Mouse (Mus musculus): ENCODE measurements around the gene Polr1d.

The Polr1d gene

DNA sequence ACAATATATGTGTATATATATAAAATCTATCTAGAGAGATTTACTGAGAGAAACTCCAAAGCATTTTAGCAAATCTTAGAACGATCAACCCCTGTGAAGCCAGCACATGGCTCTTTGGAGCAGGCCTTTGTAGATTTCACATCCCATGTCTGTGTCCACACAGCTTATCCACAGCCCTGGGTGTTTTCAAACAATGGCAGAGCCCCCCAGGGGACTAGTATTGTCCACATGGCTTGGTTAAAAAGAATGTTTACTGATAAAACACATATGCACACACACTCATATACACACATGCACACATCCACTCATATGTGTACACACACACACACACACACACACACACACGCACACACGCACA is 58.2 kb downstream of the Polr1d start:
- DNase-seq (ENCODE audit: low read depth, low spot score): no peak

DNA sequence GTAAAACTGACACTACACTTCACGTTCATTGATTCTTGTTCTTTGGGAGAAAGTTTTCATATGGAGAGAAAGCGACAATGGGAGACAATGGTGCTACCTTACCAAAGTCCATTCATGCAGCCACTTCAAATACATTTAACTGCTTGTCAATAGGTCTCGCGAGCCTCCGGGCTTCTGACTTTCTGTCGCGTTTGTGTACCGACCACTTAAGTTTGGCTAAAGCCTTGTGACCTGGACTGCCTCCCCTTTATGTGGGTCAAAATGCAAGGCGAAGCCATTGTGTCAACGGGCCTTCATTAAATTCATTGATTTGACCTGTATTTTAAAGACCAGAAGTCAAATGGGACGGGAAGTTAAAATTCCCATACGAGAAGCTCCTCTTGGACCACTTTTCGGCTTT is 59.1 kb downstream of the Polr1d start:
- no peak for DNase-seq (ENCODE audit: low read depth, low spot score)

DNA sequence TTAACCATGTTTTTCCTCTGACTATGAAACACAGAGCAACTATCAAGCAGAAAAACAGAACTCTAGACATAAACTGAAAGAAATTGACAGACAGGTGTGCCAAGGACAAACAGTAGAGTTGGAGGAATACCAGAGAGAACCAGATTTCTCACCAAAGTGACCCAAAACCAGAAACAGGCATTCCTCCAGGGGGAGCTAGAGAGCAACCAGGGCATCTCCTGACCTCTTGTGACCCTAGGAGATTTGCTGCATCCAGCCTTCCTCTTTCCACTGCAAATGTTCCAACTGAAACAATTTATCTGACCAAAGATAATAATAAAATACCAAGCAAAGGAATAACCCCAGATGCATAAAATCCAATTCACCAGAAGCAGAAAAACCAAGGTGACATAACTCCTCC is 70.5 kb downstream of the Polr1d start:
- DNase-seq (ENCODE audit: low read depth, low spot score): peak; percentile 27

- DNase-seq (ENCODE audit: low read depth, low spot score): no peak
Measured at GRCm38 (mm10) chr5:147154806-147155371, 78.0 kb downstream of the Polr1d start.

DNA sequence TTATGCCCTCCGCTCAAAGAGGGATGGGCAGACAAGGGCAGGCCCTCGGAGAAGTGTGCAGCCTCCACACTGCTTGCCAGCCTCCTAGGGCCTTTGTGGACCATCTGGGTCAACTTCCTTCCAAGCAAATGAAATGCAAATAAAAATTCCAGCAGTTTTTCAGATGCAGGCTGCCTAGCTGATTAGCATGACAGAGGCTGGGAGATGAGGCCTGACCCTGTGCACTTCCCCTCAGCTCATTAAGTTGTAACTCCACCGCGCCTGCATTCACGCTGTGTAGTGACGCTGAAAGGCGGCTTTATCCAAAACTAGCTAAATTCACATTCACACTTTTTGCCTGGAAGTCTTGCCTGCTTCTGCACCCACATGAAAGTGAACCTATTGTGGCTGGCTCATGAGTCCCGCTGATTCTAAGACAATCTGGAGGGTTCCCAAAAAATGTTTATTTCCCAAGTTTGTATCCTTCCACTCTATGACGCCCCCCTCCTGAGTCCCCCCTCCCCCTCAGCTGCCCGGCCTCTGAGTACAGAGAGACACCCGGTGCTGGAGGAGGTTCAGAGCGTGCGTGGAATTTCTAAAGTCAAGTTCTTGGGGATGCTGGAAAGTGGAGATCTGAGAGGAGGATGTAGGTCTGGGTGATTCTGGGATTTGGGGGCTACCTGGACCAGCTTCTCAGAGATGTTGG is 78.7 kb downstream of the Polr1d start:
- DNase-seq (ENCODE audit: low read depth, low spot score): no peak

DNA sequence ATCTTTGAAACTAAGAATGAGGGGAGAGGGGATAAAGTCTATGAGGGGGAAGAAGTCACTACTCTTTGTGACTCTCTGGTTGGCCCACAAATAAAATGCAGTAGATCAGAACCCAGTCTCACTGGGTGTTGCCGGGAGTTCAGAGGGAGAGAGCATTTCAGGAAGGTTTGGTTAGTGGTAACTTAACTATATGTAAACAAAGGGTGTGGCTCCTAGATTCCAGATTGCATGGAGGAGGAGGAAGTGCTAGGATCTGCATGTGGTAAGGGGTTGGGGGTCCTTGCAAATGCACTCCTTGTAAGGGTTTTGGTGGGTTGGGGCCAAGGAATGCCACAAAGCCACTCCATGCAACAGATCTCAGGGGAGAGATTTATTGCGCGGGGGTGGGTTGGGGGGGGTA is 79.5 kb downstream of the Polr1d start:
- no peak for DNase-seq (ENCODE audit: low read depth, low spot score)

DNA sequence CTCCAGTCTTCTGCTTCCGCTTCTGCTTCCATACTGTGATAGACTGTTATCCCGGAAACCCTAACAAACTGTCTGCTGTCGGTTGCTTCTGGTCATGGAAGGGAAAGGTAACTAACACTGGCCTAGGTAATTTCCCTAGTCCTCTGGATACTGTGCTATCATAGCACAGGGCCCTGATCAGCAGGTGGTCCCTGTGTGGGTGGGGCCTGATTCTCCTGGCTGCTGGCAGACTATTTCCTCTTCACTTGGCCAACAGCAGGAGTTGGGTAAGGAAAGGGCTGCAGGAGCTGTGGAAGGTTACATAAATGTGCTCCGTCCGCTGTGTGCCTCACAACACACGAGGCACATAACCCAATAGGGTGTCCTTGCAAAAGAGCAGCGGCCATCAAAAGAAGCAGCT is 80.6 kb downstream of the Polr1d start:
- no peak for DNase-seq (ENCODE audit: low read depth, low spot score)

DNA sequence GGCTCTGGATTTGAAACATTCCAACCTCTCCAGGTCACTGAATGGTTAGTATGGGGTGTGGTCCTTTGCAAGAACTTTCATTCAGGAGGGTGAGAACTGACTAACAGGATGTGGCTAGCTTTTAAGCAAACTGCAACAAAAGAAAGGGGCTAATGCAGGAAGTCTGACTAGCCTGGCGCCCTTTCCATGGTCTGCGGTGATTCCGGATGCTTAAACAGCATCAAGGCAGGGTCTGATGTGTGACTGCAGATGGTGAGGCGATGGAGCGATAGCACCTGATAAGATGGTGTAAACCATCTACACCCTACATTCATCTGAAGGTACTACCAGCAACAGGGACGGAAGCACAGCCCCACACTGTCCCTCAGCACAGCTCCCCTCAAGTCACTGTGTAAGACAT is 82.5 kb downstream of the Polr1d start:
- DNase-seq (ENCODE audit: low read depth, low spot score): peak; percentile 28

DNA sequence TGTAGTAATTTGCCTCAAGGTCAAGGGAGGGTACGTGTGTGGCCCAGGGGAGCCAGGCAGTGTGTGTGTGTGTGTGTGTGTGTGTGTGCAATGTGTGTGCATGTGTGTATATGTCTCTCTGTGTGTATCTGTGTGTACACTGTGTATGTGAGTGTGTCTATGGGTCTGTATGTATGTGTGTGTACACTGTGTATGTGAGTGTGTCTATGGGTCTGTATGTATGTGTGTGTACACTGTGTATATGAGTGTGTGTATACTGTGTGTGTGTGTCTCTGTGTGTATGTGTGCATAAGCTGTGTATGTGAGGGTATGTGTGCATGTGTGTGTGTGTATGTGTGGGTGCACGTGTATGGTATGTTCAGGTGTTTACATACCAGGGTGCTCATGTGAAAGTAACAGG is 82.9 kb downstream of the Polr1d start:
- no peak for DNase-seq (ENCODE audit: low read depth, low spot score)
